ENCODE assay signal across 8 mouse cellular contexts in genomic region chr1:134045971-134046370, GRCm38 (mm10). TPM values are rescaled to one million over a fixed set of nuclear protein-coding genes. Genes with fewer than 3 reads are reported as not detected.
DNase-seq lines count a peak whose midpoint lies in the region; ATAC-seq and TF ChIP-seq lines count a peak whose summit lies in the region.

No protein-coding gene starts in this region.

- H3K4me2 ChIP-seq in lung, embryonic 15.5 days = peak overlapping the region; percentile 39

- H3K27me3 ChIP-seq in cerebellum, adult 2 months (ENCODE audit: control insufficient read depth, insufficient read depth, low read length) = no peaks in the 10 kb centered on the region
- no peaks in the 10 kb centered on the region for H3K27me3 ChIP-seq in lung, embryonic 15.5 days

- 7% methylated on average over 9 of the region's 9 CpGs for WGBS in cerebellum, adult 2 months
- WGBS in lung, embryonic 15.5 days = 3% methylated on average over 9 of the region's 9 CpGs

- H3K36me3 ChIP-seq in lung, embryonic 15.5 days = no peaks in the 10 kb centered on the region; the same call in 1 of the 2 replicates

- no peak overlapping the region for H3K9ac ChIP-seq in lung, embryonic 15.5 days

- TF ChIP-seq CTCF in cerebellum, adult 2 months (IDR thresholded peaks at IDR 0.05; ENCODE audit: borderline replicate concordance, insufficient read depth, low read depth, low read length) = peak; percentile 90

- DNase-seq in MN1 (ENCODE audit: low spot score) = peak; percentile 71
- peak; percentile 79 to 85 for DNase-seq in cerebellum, adult 2 months
- DNase-seq in forelimb bud, embryonic 11.5 days (ENCODE audit: low read depth, low spot score) = peak; percentile 81
- DNase-seq in heart, postnatal 4 days = peak; percentile 89
- DNase-seq in layer of hippocampus, adult 9-11 months = peak; percentile 73
- peak; percentile 47 for DNase-seq in retina, adult 2 months (ENCODE audit: low read depth, low spot score)
- peak; percentile 71 for DNase-seq in urinary bladder, postnatal 25 days (ENCODE audit: low spot score)

- H3K9me3 ChIP-seq in lung, embryonic 15.5 days = no peaks in the 10 kb centered on the region

- ATAC-seq in lung, embryonic 15.5 days (ENCODE audit: borderline replicate concordance, extremely low read depth, low FRiP score, low TSS enrichment) = peak; percentile 38; the same call in 1 of the 2 replicates

- no peaks in the 10 kb centered on the region for H3K4me1 ChIP-seq in cerebellum, adult 2 months (ENCODE audit: control insufficient read depth, insufficient read depth, low read length)
- H3K4me1 ChIP-seq in lung, embryonic 15.5 days = peaks cover 50% of the 10 kb centered on the region

- TF ChIP-seq POLR2A in cerebellum, adult 2 months (IDR thresholded peaks at IDR 0.05; ENCODE audit: borderline replicate concordance, insufficient read depth, low read length) = no peak

- H3K4me3 ChIP-seq in cerebellum, adult 2 months (replicated peaks; ENCODE audit: insufficient read depth, low read depth, low read length) = no peak overlapping the region
- H3K4me3 ChIP-seq in lung, embryonic 15.5 days = no peak overlapping the region

- H3K27ac ChIP-seq in cerebellum, adult 2 months (ENCODE audit: insufficient read depth, low read length) = no peak overlapping the region
- H3K27ac ChIP-seq in lung, embryonic 15.5 days = peak overlapping the region; percentile 41

RNA-seq across cellular contexts. Expression of gene Fmod, which starts 8.9 kb away (rescaled TPM):
- 7.5 and 10.8 TPM in 2 replicates for polyA plus RNA-seq in cerebellum, adult 2 months (2012; rRNA removed)
- 10 to 100 TPM; 18.7 to 21.9 TPM for total RNA-seq in heart, postnatal 4 days (2021)
- 193 and 195 TPM in 2 replicates for polyA plus RNA-seq in lung, embryonic 15.5 days (2015; fragmentation: Nextera tagmentation; extraction: Ambion mirVana)

RNA-seq across cellular contexts. Expression of gene Btg2, which starts 32.9 kb away (rescaled TPM):
- polyA plus RNA-seq in cerebellum, adult 2 months (2012; rRNA removed) = 11.9 and 15.3 TPM in 2 replicates
- 10 to 100 TPM; 27.5 to 36.2 TPM for total RNA-seq in heart, postnatal 4 days (2021)
- 111 and 115 TPM in 2 replicates for polyA plus RNA-seq in lung, embryonic 15.5 days (2015; fragmentation: Nextera tagmentation; extraction: Ambion mirVana)

Comparison
In these comparisons a context has a peak if more than half of its experiments do, and no peak if none do; other contexts are left out.
1. RNA of gene Fmod, which starts 8.9 kb away (polyA plus RNA-seq): 193 to 195 TPM in lung, embryonic 15.5 days; 7.5 to 10.8 TPM in cerebellum, adult 2 months; every median in the first group is over 10 times any median in the second.
2. Peak in every context shown above with its lines, with median percentiles within 50 percentile points of each other: DNase-seq.